ENCODE assay signal across 20 mouse cellular contexts in genomic region chr2:181981969-181982368, GRCm38 (mm10). TPM values are rescaled to one million over a fixed set of nuclear protein-coding genes. Genes with fewer than 3 reads are reported as not detected.
"Had no signal": no experiment of that assay in that cellular context is flagged by ENCODE, and none has a peak within 500 bp of the region (broad histone marks: within the 10 kb centered on the region; RNA-seq: fewer than 3 reads in every experiment).

No protein-coding gene starts in this region.

RNA-seq across cellular contexts. Expression of gene Gm14496, which starts 9.0 kb away (rescaled TPM):
- polyA plus RNA-seq: gonadal fat pad, adult 2 months; heart, embryonic 10.5 days; heart, embryonic 12.5 days; heart, embryonic 14.5 days; heart, embryonic 16.5 days; hindbrain, embryonic 10.5 days; hindbrain, embryonic 12.5 days; hindbrain, embryonic 14.5 days; hindbrain, embryonic 16.5 days; intestine, embryonic 15.5 days; kidney, adult 2 months; kidney, embryonic 15.5 days; kidney, postnatal 0 days; large intestine, adult 2 months; limb, embryonic 11.5 days; limb, embryonic 13.5 days; limb, embryonic 15.5 days; liver, adult 2 months; liver, embryonic 12.5 days; liver, embryonic 14.5 days had no signal
